Mouse (Mus musculus) cerebellum, adult 11 months (tissue): Measurements from ENCODE around the gene Prkcq.

Experiments used
- DNase-seq: peaks from one replicate; pipeline ENCODE4 v3.0.0; 2022

Gene Prkcq

GRCm38 (mm10) chr2:11225485-11225876 lies 53.6 kb downstream of the Prkcq start:
- DNase-seq: no peak

DNA sequence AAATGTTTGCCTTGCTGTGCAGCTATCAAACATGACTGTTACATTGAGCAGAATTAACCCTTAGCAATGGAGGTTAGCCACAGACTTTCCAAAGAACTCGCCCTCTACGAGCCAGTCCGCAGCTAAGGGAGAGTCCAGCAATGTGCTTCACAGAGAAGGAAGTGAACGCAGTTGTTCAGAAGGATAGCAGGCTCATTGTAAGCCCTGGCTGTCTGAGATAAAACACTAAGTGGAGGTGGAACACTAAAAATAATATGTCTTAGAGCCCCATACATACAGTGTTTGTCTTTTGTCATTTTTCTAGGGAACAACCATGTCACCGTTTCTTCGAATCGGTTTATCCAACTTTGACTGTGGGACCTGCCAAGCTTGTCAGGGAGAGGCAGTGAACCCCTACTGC lies 54.6 kb downstream of the Prkcq start:
- no peak for DNase-seq

DNA sequence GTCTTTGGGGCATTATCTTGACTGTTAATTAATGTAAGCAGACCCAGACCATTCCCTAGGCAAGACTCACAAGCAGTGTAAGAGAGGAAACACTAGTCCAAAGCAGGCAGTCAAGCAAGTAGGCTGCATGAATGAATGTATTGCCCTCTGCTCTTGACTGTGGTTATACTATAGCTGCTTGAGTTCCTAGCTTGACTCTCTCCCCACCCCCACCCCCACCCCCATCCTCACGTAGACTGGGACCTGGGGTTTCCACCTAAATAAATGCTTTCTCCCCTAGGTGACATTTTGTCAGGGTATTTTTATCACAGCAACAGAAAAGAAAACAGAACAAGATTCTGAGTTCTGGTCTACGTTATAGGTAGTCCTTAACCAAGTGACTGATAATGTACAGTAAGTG lies 57.2 kb downstream of the Prkcq start:
- DNase-seq: no peak

GRCm38 (mm10) chr2:11231118-11231517 lies 59.2 kb downstream of the Prkcq start:
- no peak for DNase-seq

DNA sequence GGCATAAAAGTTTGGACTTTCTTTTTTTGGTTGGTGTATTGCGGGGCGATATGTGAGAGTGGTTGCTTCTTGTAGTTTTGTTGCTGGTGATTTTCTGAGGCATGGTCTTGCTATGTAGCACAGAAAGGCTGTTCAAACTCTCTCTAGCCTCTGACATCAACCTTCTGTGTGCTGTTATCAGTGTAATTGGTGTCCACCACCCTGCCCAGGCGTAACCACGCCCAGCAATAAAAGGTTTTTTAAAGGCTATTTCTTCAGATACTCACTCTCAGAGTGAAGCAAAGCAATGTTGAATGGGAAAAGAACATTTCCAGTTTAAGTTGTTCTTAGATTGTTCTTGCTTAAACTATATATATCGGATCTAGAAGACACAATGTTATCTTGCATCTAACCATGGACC lies 60.1 kb downstream of the Prkcq start:
- no peak for DNase-seq

GRCm38 (mm10) chr2:11238254-11238653 lies 66.3 kb downstream of the Prkcq start:
- no peak for DNase-seq

DNA sequence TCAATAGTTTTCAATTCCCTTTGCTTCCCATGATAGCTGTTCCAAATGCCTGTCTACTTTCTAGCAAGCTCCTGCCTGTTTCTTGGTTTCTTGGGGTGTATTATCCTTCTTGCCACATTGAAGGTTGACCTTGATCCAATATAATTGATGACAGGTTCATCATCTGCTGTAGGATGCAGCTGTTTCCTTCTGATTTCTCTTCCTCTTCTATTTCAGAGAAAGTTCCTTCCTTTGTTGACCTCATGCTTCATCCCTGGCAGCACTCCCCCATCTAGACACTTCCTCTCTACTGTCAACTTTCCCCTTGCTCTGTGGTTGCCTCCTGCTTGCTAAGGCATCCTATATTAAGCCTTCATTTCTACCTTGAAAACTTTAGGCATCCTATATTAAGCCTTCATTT lies 67.6 kb downstream of the Prkcq start:
- no peak for DNase-seq

GRCm38 (mm10) chr2:11245926-11246325 lies 74.0 kb downstream of the Prkcq start:
- DNase-seq: no peak

DNA sequence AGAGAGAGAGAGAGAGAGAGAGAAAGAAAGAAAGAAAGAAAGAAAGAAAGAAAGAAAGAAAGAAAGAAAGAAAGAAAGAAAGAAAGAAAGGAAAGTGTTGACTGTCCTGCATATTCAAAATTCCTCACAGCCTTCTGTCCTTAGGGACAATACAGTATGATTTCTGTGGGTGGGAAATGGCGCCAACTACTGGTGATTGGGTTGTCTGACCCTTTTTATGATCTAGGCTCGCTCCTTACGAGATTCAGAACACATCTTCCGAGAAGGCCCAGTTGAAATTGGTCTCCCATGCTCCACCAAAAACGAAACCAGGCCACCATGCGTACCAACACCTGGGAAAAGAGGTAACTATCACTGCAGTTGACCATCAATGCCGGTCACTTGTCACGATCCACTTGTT lies 82.0 kb downstream of the Prkcq start:
- DNase-seq: no peak

- no peak for DNase-seq
Measured at GRCm38 (mm10) chr2:11254446-11254845, 82.5 kb downstream of the Prkcq start.

GRCm38 (mm10) chr2:11257260-11257850 lies 85.4 kb downstream of the Prkcq start:
- no peak for DNase-seq

DNA sequence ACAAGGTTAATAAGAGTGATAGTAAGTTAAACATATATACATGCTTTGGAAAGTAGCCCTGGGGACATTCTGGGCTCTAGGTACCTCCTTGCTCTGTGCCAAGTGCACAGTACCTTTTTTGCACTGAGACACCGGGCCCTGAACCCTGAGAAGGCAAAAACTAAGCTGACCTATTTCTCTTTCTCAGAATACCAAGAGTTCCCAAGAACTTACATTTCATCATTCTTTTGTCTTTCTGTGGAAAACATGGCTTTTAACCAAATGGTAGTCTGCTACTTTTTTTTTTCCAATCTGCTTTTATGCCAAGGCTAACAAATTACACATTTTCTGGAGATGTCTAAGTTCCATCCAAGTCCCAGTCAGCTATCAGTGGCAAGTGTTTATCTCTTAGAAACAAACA lies 86.3 kb downstream of the Prkcq start:
- DNase-seq: no peak

- DNase-seq: no peak
Measured at GRCm38 (mm10) chr2:11259361-11259760, 87.5 kb downstream of the Prkcq start.

GRCm38 (mm10) chr2:11264836-11265235 lies 92.9 kb downstream of the Prkcq start:
- DNase-seq: no peak

DNA sequence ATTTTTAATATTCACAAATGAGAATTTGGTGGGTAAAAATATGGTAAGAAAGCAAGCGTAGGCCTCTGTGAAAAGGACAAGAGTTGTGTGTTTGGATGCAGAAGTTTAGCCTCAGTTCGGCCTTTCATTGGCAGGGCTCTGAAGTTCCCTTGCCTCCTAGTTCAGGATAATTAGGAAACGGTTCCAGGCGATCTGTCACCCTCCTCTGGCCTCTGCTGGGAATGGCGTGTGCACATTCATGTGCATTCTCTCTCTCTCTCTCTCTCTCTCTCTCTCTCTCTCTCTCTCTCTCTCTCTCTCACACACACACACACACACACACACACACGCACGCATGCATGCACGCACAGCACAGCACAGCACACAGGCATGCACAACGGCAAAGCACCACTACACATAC lies 93.5 kb downstream of the Prkcq start:
- no peak for DNase-seq

- no peak for DNase-seq
Measured at GRCm38 (mm10) chr2:11266294-11266693, 94.4 kb downstream of the Prkcq start.

DNA sequence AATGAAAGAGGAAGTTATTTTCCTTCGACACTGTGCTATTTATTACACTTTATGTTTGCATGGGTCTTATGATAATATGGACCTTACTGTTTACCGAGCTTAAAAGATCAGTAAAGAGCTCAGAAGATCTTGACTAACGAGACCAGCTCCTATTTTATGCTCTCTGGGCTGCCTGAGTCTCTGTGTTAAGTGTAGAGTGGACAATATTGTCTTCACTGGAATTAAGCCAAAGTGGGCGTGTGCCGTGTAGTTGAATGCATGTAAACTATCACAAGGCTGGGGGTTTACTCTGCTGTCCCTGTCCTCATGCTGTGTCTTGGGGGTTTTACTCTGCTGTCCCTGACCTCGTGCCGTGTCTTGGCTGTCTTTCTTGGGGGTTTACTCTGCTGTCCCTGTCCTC lies 107.1 kb downstream of the Prkcq start:
- no peak for DNase-seq

DNA sequence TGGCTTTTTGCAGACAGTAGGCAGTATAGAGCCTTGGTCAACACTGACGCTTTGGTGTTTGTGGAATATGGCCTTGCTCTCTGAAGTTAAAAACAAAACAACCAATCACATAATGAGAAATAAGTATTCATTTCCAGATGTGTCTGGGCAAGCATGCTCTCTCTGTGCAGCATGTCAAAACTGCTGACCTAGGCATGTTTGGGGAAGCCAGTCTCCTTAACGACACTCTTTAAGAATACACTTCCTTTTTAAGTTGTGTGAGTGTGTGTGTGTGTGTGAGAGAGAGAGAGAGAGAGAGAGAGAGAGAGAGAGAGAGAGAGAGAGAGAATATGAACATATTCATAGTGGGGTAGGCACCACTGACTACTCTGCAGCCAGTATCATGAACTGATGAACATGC lies 108.3 kb downstream of the Prkcq start:
- no peak for DNase-seq

DNA sequence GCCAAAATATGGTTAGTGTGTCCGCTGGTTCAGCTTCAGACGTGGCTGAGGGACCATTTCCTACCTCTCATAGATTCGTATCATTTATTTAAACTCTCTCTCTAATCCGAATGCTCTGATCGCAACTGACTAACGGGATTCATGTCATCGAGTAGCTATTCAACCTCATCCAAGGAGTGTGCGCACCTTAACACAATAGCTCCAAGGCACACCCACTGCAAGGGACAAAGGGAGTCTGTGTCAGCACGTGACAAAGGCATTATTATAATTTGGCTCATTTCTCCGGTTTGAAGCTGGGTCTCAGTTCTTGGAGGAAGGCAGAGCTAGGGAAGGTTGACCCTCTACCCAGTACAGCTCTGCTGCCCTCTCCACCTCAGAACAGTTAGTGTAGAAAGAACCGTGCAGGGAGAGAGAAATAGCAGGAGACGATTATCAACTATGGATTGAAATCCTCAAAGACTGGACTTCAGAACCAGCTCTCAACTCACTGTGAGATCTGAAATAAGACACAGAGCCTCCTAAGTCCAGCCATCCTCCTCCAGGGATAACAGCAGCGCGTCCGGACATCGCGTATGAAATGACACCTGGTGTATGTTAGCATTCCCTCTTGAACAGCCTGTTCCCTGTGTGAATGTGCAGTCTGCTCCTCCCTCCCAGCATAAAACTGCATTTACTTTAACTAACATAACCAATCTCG lies 116.1 kb downstream of the Prkcq start:
- DNase-seq: no peak

DNA sequence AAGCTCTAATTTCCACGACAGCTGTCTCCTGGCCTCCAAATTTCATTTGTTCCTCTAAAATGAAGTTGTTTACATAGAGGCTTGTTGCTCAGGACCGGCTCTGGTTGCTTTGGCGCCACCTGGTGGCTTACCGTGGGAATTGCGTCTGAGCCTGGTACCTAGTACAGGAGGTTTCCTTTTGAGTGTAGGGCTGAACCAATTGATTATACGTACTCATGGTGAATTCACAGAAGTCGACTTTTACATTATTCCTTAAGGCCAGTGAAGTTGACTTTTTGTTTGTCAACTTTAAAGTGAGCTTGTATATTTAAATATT lies 116.6 kb downstream of the Prkcq start:
- peak; percentile 59 for DNase-seq

DNA sequence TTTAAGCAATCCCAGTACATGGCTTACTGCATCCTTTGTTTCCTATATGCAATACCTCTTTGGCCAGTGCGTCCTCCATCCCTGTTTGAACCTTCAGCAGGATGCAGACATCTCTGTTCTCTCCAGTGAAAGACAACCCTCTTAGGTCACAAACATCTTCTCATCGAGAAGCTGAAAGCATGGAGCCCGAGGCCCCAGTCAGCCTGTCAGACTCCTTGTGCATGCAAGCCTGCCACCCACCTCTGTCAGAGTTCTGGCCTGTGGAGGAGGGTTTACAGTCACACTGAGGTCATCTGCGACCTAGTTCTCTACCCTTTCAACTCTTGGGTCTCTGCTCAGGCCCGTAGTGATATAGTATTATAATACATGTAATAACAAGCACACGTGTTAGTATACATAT lies 119.0 kb downstream of the Prkcq start:
- DNase-seq: no peak

- no peak for DNase-seq
Measured at GRCm38 (mm10) chr2:11291570-11292405, 119.9 kb downstream of the Prkcq start.

DNA sequence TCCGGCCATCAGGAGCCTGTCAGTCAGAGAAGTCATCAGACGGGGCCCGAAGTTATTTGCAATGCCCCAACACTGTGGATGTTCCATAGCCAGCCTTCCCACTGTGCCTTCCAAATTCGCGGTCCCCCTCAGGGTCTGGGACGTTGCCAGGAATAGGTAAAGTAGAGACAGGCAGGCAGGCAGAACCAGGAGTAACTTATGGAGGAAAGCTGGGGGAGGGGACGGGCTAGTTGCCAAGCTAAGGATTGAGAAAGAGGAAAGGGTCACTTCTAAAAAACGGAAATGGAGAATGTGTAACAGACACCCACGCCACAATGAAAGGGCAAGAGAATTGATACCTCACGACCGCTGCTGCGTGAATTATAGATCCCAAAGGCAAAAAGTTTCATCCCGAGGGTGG lies 121.2 kb downstream of the Prkcq start:
- DNase-seq: no peak

- DNase-seq: no peak
Measured at GRCm38 (mm10) chr2:11294643-11295191, 122.8 kb downstream of the Prkcq start.
